Mouse (Mus musculus): ENCODE measurements at regions not wholly inside any gene's neighbourhood (a gene's known extent, or its start where the extent isn't known, plus 50 kb on each side); places are given as distances from the start of the nearest gene placed in this dataset.

DNA sequence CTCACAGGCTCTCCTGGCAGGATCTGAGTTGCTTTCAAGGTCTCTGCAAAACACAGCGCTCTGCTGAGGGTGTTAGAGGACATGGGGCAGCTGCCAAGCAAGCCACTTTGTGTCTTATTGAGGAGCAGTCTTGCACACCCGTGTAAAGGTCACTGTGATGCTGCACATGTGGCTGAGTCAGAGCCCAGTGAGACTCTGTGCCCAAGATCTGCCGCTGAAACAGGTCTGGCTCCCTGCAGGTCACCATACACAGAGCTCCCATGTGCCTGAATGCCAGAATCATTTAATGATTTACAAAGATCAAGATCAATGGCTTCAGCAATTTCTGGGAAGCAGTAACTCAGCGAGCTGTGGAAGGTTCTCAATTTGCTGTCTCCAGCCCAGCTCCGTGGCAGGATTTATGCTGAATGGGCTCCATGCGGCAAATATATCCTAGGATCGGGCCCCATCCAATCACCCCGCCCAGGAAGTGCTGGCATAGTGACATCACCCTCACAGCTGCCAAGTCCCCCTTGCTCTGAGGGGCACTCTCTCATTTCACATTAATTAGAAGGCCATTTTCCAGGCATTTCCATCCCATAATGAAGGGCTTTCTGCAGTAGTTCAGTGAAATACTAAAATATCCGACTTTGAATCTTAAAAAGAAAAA is 330.1 kb downstream of the H2al1j start:
- TF ChIP-seq POLR2A (IDR thresholded peaks at IDR 0.05; ENCODE audit: borderline replicate concordance, extremely low read depth, insufficient read depth, insufficient read length, poor library complexity, severe bottlenecking) (no peak), CTCF (IDR thresholded peaks at IDR 0.05; ENCODE audit: borderline replicate concordance, extremely low read depth, insufficient read depth, insufficient read length) (no peak)
